Mouse (Mus musculus): ENCODE results near the gene Fabp1. TPM values are rescaled to one million over a fixed set of nuclear protein-coding genes. Genes with fewer than 3 reads are reported as not detected.

The Fabp1 gene
- total and polyA plus RNA-seq, 3 experiments = not detected

DNA sequence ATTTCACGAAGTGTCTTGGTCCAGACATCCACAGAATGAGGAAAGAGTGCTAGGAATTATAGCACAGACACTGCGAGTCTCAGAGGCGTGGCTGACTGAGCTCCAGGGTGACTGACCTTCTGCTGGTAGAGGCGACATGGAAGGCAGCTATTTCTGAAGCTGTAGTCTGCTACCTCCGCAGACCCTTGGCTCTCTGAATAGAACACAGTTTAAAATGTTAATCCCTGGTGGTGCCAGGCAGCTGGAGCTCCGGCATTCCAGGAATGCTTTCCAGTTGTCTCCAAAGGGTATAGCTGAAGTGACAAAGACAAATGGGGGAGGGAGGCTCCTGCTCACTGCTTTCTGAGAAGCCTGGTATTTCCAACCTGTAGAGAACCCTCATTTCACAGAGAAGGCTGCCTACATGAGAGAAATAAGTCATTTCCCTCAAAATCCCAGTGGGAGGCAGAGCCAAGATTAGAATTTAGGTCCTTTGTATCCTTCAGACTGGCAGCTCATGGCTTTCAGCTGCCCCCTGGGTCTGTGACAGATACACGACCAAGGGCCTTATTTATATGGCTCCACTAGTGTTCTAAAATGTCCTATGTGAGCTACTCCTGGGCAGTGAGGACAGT lies 27.6 kb downstream of the Fabp1 start:
- peaks cover 8 to 10% of the 10 kb centered on the region in 2 experiments; a peak in 3 of 4 replicates for H3K27me3 ChIP-seq (ENCODE audit: control insufficient read depth in 1 of 2, insufficient read depth in 2 of 2, low read length in 2 of 2)
- no peak overlapping the region for H3K4me3 ChIP-seq (ENCODE audit: control insufficient read depth in 1 of 2, insufficient read depth in 1 of 2, low read depth in 2 of 2, low read length in 2 of 2)
- no peaks in the 10 kb centered on the region; a peak in 1 of 4 replicates for H3K4me1 ChIP-seq (ENCODE audit: control insufficient read depth in 1 of 2, insufficient read depth in 2 of 2, low read length in 2 of 2)
- H3K9me3 ChIP-seq (replicated peaks; ENCODE audit: insufficient read depth, low read length) = no peaks in the 10 kb centered on the region
- H3K27ac ChIP-seq (ENCODE audit: control insufficient read depth, low read depth, low read length) = no peak overlapping the region
- H3K79me2 ChIP-seq (ENCODE audit: control insufficient read depth, insufficient read depth, low read length, poor library complexity) = no peaks in the 10 kb centered on the region
- TF ChIP-seq MYC (IDR thresholded peaks at IDR 0.05; ENCODE audit: low read depth, low read length) = no peak
- no peak for TF ChIP-seq RCOR1 (IDR thresholded peaks at IDR 0.05; ENCODE audit: low read depth, low read length)
- no peak for TF ChIP-seq CHD2 (IDR thresholded peaks at IDR 0.05; ENCODE audit: low read length)
- no peak for TF ChIP-seq JUND (IDR thresholded peaks at IDR 0.05; ENCODE audit: low read depth, low read length)
- no peak for TF ChIP-seq MYB (IDR thresholded peaks at IDR 0.05; ENCODE audit: low read depth, low read length)
- TF ChIP-seq CTCF (IDR thresholded peaks at IDR 0.05 in 2 of 3, conservative IDR thresholded peaks at IDR 0.05 in 1 of 3; ENCODE audit: control insufficient read depth in 1 of 3, insufficient read depth in 1 of 3, low read depth in 2 of 3, low read length in 3 of 3, poor library complexity in 1 of 3, severe bottlenecking in 1 of 3) = no peak
- TF ChIP-seq ZNF384 (IDR thresholded peaks at IDR 0.05; ENCODE audit: low read depth, low read length) = no peak
- TF ChIP-seq E2F4 (IDR thresholded peaks at IDR 0.05; ENCODE audit: borderline replicate concordance, low read depth, low read length) = no peak
- TF ChIP-seq MXI1 (IDR thresholded peaks at IDR 0.05; ENCODE audit: low read depth, low read length) = no peak
- no peak for TF ChIP-seq ELF1 (IDR thresholded peaks at IDR 0.05; ENCODE audit: low read depth, low read length)
- TF ChIP-seq SIN3A (IDR thresholded peaks at IDR 0.05; ENCODE audit: low read length) = no peak
- H3K9ac ChIP-seq (ENCODE audit: control insufficient read depth, low read depth, low read length, poor library complexity, severe bottlenecking) = no peak overlapping the region
- H3K36me3 ChIP-seq (ENCODE audit: control insufficient read depth in 1 of 2, insufficient read depth in 2 of 2, low read length in 2 of 2) = no peaks in the 10 kb centered on the region
- no peak for DNase-seq (ENCODE audit: low read depth, low spot score)

DNA sequence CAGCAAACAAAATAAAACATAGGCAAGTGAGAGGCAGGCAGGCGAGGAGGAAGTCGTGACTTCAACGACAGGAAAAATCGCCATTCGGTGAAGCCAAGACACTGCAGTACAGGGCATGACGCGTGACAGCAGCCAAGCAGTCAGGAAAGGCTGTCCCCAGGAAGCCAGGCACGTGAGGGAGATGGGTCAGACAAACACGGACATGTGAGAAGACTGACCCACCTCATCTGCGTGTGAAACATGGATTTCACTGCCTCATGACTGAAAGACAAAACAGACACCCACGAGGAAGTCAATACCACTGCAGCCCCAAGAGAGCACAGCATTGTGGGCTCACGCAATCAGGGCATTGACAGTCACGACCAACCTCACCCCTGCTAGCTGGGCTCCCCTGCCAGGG lies 35.5 kb downstream of the Fabp1 start:
- no peaks in the 10 kb centered on the region for H3K9me3 ChIP-seq (replicated peaks; ENCODE audit: insufficient read depth, low read length)
- H3K4me1 ChIP-seq (ENCODE audit: control insufficient read depth in 1 of 2, insufficient read depth in 2 of 2, low read length in 2 of 2) = no peaks in the 10 kb centered on the region; a peak in 1 of 4 replicates
- no peaks in the 10 kb centered on the region for H3K79me2 ChIP-seq (ENCODE audit: control insufficient read depth, insufficient read depth, low read length, poor library complexity)
- H3K27me3 ChIP-seq (ENCODE audit: control insufficient read depth in 1 of 2, insufficient read depth in 2 of 2, low read length in 2 of 2) = peaks cover 0 to 1% of the 10 kb centered on the region in 2 experiments; a peak in 1 of 4 replicates
- H3K36me3 ChIP-seq (ENCODE audit: control insufficient read depth in 1 of 2, insufficient read depth in 2 of 2, low read length in 2 of 2) = no peaks in the 10 kb centered on the region
- H3K4me3 ChIP-seq (ENCODE audit: control insufficient read depth in 1 of 2, insufficient read depth in 1 of 2, low read depth in 2 of 2, low read length in 2 of 2) = no peak overlapping the region
- TF ChIP-seq KAT2A (conservative IDR thresholded peaks at IDR 0.05; ENCODE audit: low read depth, low read length) (no peak), GATA1 (IDR thresholded peaks at IDR 0.05; ENCODE audit: low read depth, low read length) (no peak), NRF1 (IDR thresholded peaks at IDR 0.05; ENCODE audit: insufficient read depth, low read depth, low read length, poor library complexity, severe bottlenecking) (no peak), USF1 (IDR thresholded peaks at IDR 0.05; ENCODE audit: low read depth, low read length) (no peak), EP300 (IDR thresholded peaks at IDR 0.05; ENCODE audit: low read depth in 1 of 2, low read length in 2 of 2) (no peak), RCOR1 (IDR thresholded peaks at IDR 0.05; ENCODE audit: low read depth, low read length) (no peak), MYB (IDR thresholded peaks at IDR 0.05; ENCODE audit: low read depth, low read length) (no peak), UBTF (IDR thresholded peaks at IDR 0.05; ENCODE audit: borderline replicate concordance, insufficient read depth, low read depth, low read length) (no peak), CTCF (IDR thresholded peaks at IDR 0.05 in 2 of 3, conservative IDR thresholded peaks at IDR 0.05 in 1 of 3; ENCODE audit: control insufficient read depth in 1 of 3, insufficient read depth in 1 of 3, low read depth in 2 of 3, low read length in 3 of 3, poor library complexity in 1 of 3, severe bottlenecking in 1 of 3) (no peak), RAD21 (IDR thresholded peaks at IDR 0.05; ENCODE audit: low read depth, low read length) (no peak), SMC3 (IDR thresholded peaks at IDR 0.05; ENCODE audit: low read depth, low read length) (no peak), POLR2A (IDR thresholded peaks at IDR 0.05; ENCODE audit: control insufficient read depth in 1 of 2, insufficient read depth in 1 of 2, low read depth in 1 of 2, low read length in 2 of 2, poor library complexity in 1 of 2) (no peak), TCF12 (IDR thresholded peaks at IDR 0.05; ENCODE audit: low read depth, low read length) (no peak), TBP (IDR thresholded peaks at IDR 0.05; ENCODE audit: low read depth, low read length) (no peak), CHD1 (IDR thresholded peaks at IDR 0.05; ENCODE audit: low read depth, low read length) (no peak), MAX (IDR thresholded peaks at IDR 0.05; ENCODE audit: low read length) (no peak), JUND (IDR thresholded peaks at IDR 0.05; ENCODE audit: low read depth, low read length) (no peak), SIN3A (IDR thresholded peaks at IDR 0.05; ENCODE audit: low read length) (no peak), GABPA (IDR thresholded peaks at IDR 0.05; ENCODE audit: low read depth, low read length) (no peak)
- no peak overlapping the region for H3K9ac ChIP-seq (ENCODE audit: control insufficient read depth, low read depth, low read length, poor library complexity, severe bottlenecking)
- H3K27ac ChIP-seq (ENCODE audit: control insufficient read depth, low read depth, low read length) = no peak overlapping the region
- DNase-seq (ENCODE audit: low read depth, low spot score) = no peak

Data from MEL (cell line).